Mouse (Mus musculus) CH12.LX (cell line): ENCODE measurements around the gene Plekha4. TPM values are rescaled to one million over a fixed set of nuclear protein-coding genes. Genes with fewer than 3 reads are reported as not detected.
A peak's percentile ranks its signal among the peaks of the same experiment; 100 is the strongest.

Experiments used
- DNase-seq: peaks from one replicate; pipeline ENCODE4 v3.0.0-alpha.2; 2013; ENCODE audit errors: extremely low read depth
- H3K27ac ChIP-seq: 2 replicates; pipeline ENCODE4 v1.5.1; 2012; ENCODE audit warnings: low read depth, mild to moderate bottlenecking, control low read depth, moderate library complexity; ENCODE audit not compliant: insufficient read depth
- H3K27me3 ChIP-seq: replicated peaks from 2 replicates; pipeline ENCODE3; 2012; ENCODE audit warnings: inconsistent platforms
- H3K36me3 ChIP-seq, 2 experiments: replicated peaks in 1 of 2; 2 replicates each; pipeline versions ENCODE3 to v1.6.1; 2012; ENCODE audit warnings: inconsistent platforms in 1 of 2, low read length in 1 of 2, mild to moderate bottlenecking in 1 of 2, mixed read lengths in 1 of 2, moderate library complexity in 1 of 2; ENCODE audit not compliant: control insufficient read depth in 1 of 2, insufficient read depth in 1 of 2
- H3K4me1 ChIP-seq, 2 experiments: 2 replicates each; pipeline ENCODE4 v1.6.1; 2012; ENCODE audit warnings: inconsistent platforms in 1 of 2, moderate library complexity in 1 of 2; ENCODE audit not compliant: insufficient read depth in 2 of 2, control insufficient read depth in 1 of 2
- H3K4me2 ChIP-seq: 2 replicates; pipeline ENCODE4 v1.6.1; 2012; ENCODE audit warnings: low read depth, mild to moderate bottlenecking, control low read depth; ENCODE audit not compliant: poor library complexity, insufficient read depth, severe bottlenecking
- H3K4me3 ChIP-seq, 3 experiments: fragments of 150-350 bp in 1 of 3; sonication (generic) in 1 of 3; replicated peaks in 1 of 3; 2 replicates each; pipeline versions ENCODE3 to v1.5.1; 2011 to 2012; ENCODE audit warnings: low read depth in 2 of 3, low read length in 2 of 3, mild to moderate bottlenecking in 2 of 3, moderate library complexity in 2 of 3, control low read depth in 1 of 3, improper control_type of control experiment in 1 of 3, inconsistent platforms in 1 of 3, mixed read lengths in 1 of 3; ENCODE audit not compliant: poor library complexity in 1 of 3
- H3K79me2 ChIP-seq: replicated peaks from 2 replicates; pipeline ENCODE4 v1.6.1; 2012; ENCODE audit warnings: mild to moderate bottlenecking, moderate library complexity; ENCODE audit not compliant: control insufficient read depth, poor library complexity, insufficient read depth, severe bottlenecking; ENCODE audit errors: extremely low read depth
- H3K9ac ChIP-seq: 2 replicates; pipeline ENCODE4 v1.6.1; 2012; ENCODE audit warnings: low read depth, mild to moderate bottlenecking, control low read depth, moderate library complexity; ENCODE audit not compliant: insufficient read depth
- H3K9me3 ChIP-seq: replicated peaks from 2 replicates; pipeline ENCODE3; 2012; ENCODE audit warnings: low read length, inconsistent platforms, mixed read lengths
- BHLHE40 ChIP-seq: IDR thresholded peaks from 2 replicates; pipeline ENCODE4 v1.6.1; 2011; ENCODE audit warnings: mild to moderate bottlenecking, low read depth, low read length, improper control_type of control experiment
- E2F4 ChIP-seq: IDR thresholded peaks from 2 replicates; pipeline ENCODE4 v1.6.1; 2011; ENCODE audit warnings: low read depth, low read length, improper control_type of control experiment; ENCODE audit not compliant: insufficient replicate concordance
- ELF1 ChIP-seq: IDR thresholded peaks from 2 replicates; pipeline ENCODE4 v1.6.1; 2014; ENCODE audit warnings: low read depth, mild to moderate bottlenecking, inconsistent platforms, low read length, improper control_type of control experiment
- EP300 ChIP-seq: IDR thresholded peaks from 2 replicates; pipeline ENCODE4 v1.6.1; 2011; ENCODE audit warnings: low read length, improper control_type of control experiment
- HCFC1 ChIP-seq: IDR thresholded peaks from 2 replicates; pipeline ENCODE4 v1.6.1; 2012; ENCODE audit warnings: low read depth, mild to moderate bottlenecking, inconsistent platforms, low read length, improper control_type of control experiment
- JUN ChIP-seq: IDR thresholded peaks from 2 replicates; pipeline ENCODE4 v1.6.1; 2011; ENCODE audit warnings: low read depth, mild to moderate bottlenecking, low read length, improper control_type of control experiment, moderate library complexity; ENCODE audit not compliant: insufficient read depth
- JUND ChIP-seq: conservative IDR thresholded peaks from 2 replicates; pipeline ENCODE4 v1.6.1; 2011; ENCODE audit warnings: low read depth, low read length, improper control_type of control experiment
- KAT2A ChIP-seq: IDR thresholded peaks from 2 replicates; pipeline ENCODE4 v1.6.1; 2012; ENCODE audit warnings: low read length, improper control_type of control experiment, inconsistent platforms; ENCODE audit not compliant: insufficient replicate concordance
- MAX ChIP-seq: IDR thresholded peaks from 2 replicates; pipeline ENCODE4 v1.6.1; 2011; ENCODE audit warnings: low read length, improper control_type of control experiment
- MEF2A ChIP-seq: IDR thresholded peaks from 2 replicates; pipeline ENCODE4 v1.6.1; 2014; ENCODE audit warnings: low read depth, mild to moderate bottlenecking, inconsistent platforms, low read length, improper control_type of control experiment, borderline replicate concordance
- MXI1 ChIP-seq: IDR thresholded peaks from 2 replicates; pipeline ENCODE4 v1.6.1; 2011; ENCODE audit warnings: mild to moderate bottlenecking, low read depth, low read length, improper control_type of control experiment
- MYC ChIP-seq: IDR thresholded peaks from 2 replicates; pipeline ENCODE4 v1.6.1; 2011; ENCODE audit warnings: low read depth, mild to moderate bottlenecking, improper control_type of control experiment, low read length
- NELFE ChIP-seq: IDR thresholded peaks from 2 replicates; pipeline ENCODE4 v1.6.1; 2011; ENCODE audit warnings: low read depth, low read length, improper control_type of control experiment
- POLR2A ChIP-seq: IDR thresholded peaks from 2 replicates; pipeline ENCODE4 v1.6.1; 2011; ENCODE audit warnings: low read depth, mild to moderate bottlenecking, improper control_type of control experiment, low read length
- POLR2AphosphoS2 ChIP-seq: IDR thresholded peaks from 2 replicates; pipeline ENCODE4 v1.6.1; 2011; ENCODE audit warnings: low read depth, low read length, improper control_type of control experiment
- RAD21 ChIP-seq: IDR thresholded peaks from 2 replicates; pipeline ENCODE4 v1.6.1; 2011; ENCODE audit warnings: low read depth, mild to moderate bottlenecking, low read length, improper control_type of control experiment, moderate library complexity
- SIN3A ChIP-seq: IDR thresholded peaks from 2 replicates; pipeline ENCODE4 v1.6.1; 2012; ENCODE audit warnings: low read length, improper control_type of control experiment, inconsistent platforms
- TBP ChIP-seq: conservative IDR thresholded peaks from 2 replicates; pipeline ENCODE4 v1.6.1; 2011; ENCODE audit warnings: low read depth, low read length, improper control_type of control experiment
- USF1 ChIP-seq: IDR thresholded peaks from 2 replicates; pipeline ENCODE4 v1.6.1; 2014; ENCODE audit warnings: low read depth, mild to moderate bottlenecking, inconsistent platforms, low read length, improper control_type of control experiment
- USF2 ChIP-seq: conservative IDR thresholded peaks from 2 replicates; pipeline ENCODE4 v1.6.1; 2011; ENCODE audit warnings: low read depth, low read length, improper control_type of control experiment
- ZKSCAN1 ChIP-seq: IDR thresholded peaks from 2 replicates; pipeline ENCODE4 v1.6.1; 2012; ENCODE audit warnings: low read depth, inconsistent platforms, low read length, improper control_type of control experiment, borderline replicate concordance
- ZMIZ1 ChIP-seq: IDR thresholded peaks from 2 replicates; pipeline ENCODE4 v1.6.1; 2012; ENCODE audit warnings: low read depth, mild to moderate bottlenecking, inconsistent platforms, low read length, improper control_type of control experiment
- dilution Hi-C: fragments of 300-500 bp; cut with MboI; formaldehyde crosslinking; loops from 2 replicates; pipeline ENCODE4 v1.14.3; 2020; ENCODE audit warnings: low sequenced_read_pairs; ENCODE audit not compliant: extremely low pct_unique_long_range_greater_than_20kb, extremely low pct_ligation_motif_present
- in situ Hi-C: fragments of 300-500 bp; cut with MboI; formaldehyde crosslinking; loops from 3 replicates; pipeline ENCODE4 v1.14.3; 2019; ENCODE audit warnings: low sequenced_read_pairs, low pct_ligation_motif_present, low pct_unique_long_range_greater_than_20kb, mixed read lengths
- polyA plus RNA-seq: library from polyadenylated mRNA; unstranded; fragments of >175 nt; gene quantifications from 2 replicates; pipeline ENCODE4 v1.2.1, GENCODE M21; 2012; ENCODE audit warnings: low read depth; ENCODE audit not compliant: insufficient read length
- total RNA-seq, 2 experiments: library from RNA; depleted of rRNA; stranded (reverse); fragments of 300-350 nt in 1 of 2; fragments of >200 nt in 1 of 2; gene quantifications; 2 replicates each; pipeline ENCODE4 v1.2.3; 2012 to 2014

The Plekha4 gene
- total and polyA plus RNA-seq, 3 experiments, result 0.25 to 0.90 (median 0.28) TPM

GRCm38 (mm10) chr7:45509912-45510787 is 16.0 kb upstream of the Plekha4 start, which contains the start of gene Nucb1 (continued):
- TF ChIP-seq E2F4 (no peak), USF2 (no peak), NELFE (peak; percentile 90), ELF1 (peak; percentile 86; the same call in 1 of the 2 replicates), SIN3A (peak; percentile 75), TBP (peak; percentile 32; the same call in 1 of the 2 replicates), MYC (peak; percentile 19; the same call in 1 of the 2 replicates), JUN (no peak), BHLHE40 (no peak; the same call in none of the 2 replicates), ZMIZ1 (0 out of 2 replicates have a peak, but pooled peaks have one; percentile 63), KAT2A (peak; percentile 88; the same call in 1 of the 2 replicates), MXI1 (peak; percentile 63; the same call in 1 of the 2 replicates)

- H3K9me3 ChIP-seq, result no peaks in the 10 kb centered on the region
- H3K79me2 ChIP-seq, result no peaks in the 10 kb centered on the region
- no peak overlapping the region for H3K4me3 ChIP-seq
- no peaks in the 10 kb centered on the region for H3K27me3 ChIP-seq
- TF ChIP-seq USF1 (no peak), MYC (no peak), MAX (no peak), EP300 (no peak), ZKSCAN1 (no peak), BHLHE40 (no peak), USF2 (no peak), RAD21 (no peak), NELFE (no peak), JUND (no peak), MEF2A (no peak), KAT2A (no peak), POLR2AphosphoS2 (no peak), SIN3A (no peak), HCFC1 (no peak), POLR2A (no peak)
- TF ChIP-seq, all 38 proteins: peak for 0
- Histone ChIP-seq H3K36me3 (no peaks in the 10 kb centered on the region), H3K4me1 (peaks cover 2 to 4% of the 10 kb centered on the region in 2 experiments; a peak in 3 of 4 replicates), H3K9ac (no peak overlapping the region), H3K4me2 (no peak overlapping the region), H3K27ac (no peak overlapping the region)
- in situ Hi-C loops, result no loop called here
- dilution Hi-C loops, result no loop called here
- no peak for DNase-seq
These were observed 11.7 kb upstream of the Plekha4 start for GRCm38 (mm10) chr7:45514411-45514810.
